Mouse (Mus musculus): ENCODE measurements around the gene Cmtm4.

DNA sequence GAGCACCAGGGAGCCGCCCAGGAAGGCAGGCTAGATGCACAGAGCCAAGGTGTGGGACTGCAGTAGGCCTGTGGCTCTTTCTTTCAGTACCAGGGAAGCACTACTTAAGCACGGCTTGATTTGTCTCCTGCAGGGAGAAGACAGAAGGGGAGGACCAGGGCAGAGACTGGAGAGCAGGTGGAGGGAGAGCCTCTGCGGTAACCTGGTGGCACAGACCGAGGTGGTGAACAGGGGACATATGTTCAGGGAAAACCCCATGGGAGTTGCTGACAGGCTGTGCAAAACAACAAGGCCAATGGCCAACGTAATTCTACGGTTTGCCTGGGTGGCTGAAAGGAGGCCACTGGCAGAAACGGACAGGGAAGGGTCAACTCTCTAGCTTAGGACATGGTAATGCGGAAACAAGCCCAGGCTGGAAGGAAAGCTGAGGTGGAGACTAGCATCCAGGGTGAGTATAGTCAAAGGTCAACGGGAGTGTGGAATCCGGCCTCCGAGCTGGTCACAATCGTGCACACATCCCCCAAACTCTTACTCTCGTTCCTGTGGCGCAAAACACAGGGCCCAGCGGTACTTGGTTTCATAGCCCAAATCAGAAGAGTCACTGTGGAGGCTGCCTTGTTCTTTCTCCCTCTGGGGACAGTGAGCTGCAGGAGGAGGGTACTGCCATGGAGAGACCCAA is 35.7 kb downstream of the Cmtm4 start:
- TF ChIP-seq CTCF (IDR thresholded peaks at IDR 0.05; ENCODE audit: extremely low read depth, insufficient read depth, insufficient read length, insufficient replicate concordance) (no peak), POLR2A (IDR thresholded peaks at IDR 0.05; ENCODE audit: low read depth, low read length) (no peak)
